Mouse (Mus musculus): ENCODE data around the gene Oscp1. TPM values are rescaled to one million over a fixed set of nuclear protein-coding genes. Genes with fewer than 3 reads are reported as not detected.

The Oscp1 gene
- polyA plus RNA-seq, 1 experiment from 2014 or later, result 3.0 TPM

- peaks cover 25% of the 10 kb centered on the region for H3K4me1 ChIP-seq
- peaks cover 38% of the 10 kb centered on the region for H3K36me3 ChIP-seq
- no peaks in the 10 kb centered on the region for H3K9me3 ChIP-seq (replicated peaks)
- peak overlapping the region; percentile 95 for H3K4me2 ChIP-seq
- WGBS (ENCODE audit: insufficient replicate concordance), result 10% methylated on average over 19 of the region's 19 CpGs
- H3K9ac ChIP-seq, result peak overlapping the region; percentile 79
- peak overlapping the region; percentile 88 for H3K27ac ChIP-seq
- no peaks in the 10 kb centered on the region for H3K27me3 ChIP-seq (replicated peaks)
- peak; percentile 53 for ATAC-seq
- peak overlapping the region; percentile 82 for H3K4me3 ChIP-seq
These were observed 895 bp upstream of the Oscp1 start for GRCm38 (mm10) chr4:126057207-126058133.

- peak overlapping the region; percentile 95 for H3K4me2 ChIP-seq
- no peak for ATAC-seq
- H3K9ac ChIP-seq, result peak overlapping the region; percentile 65
- H3K9me3 ChIP-seq (replicated peaks), result no peaks in the 10 kb centered on the region
- no peaks in the 10 kb centered on the region for H3K27me3 ChIP-seq (replicated peaks)
- peaks cover 23% of the 10 kb centered on the region for H3K36me3 ChIP-seq
- peak overlapping the region; percentile 82 for H3K4me3 ChIP-seq
- H3K4me1 ChIP-seq, result peaks cover 25% of the 10 kb centered on the region
- WGBS (ENCODE audit: insufficient replicate concordance), result 36% methylated on average over 9 of the region's 9 CpGs
- no peak overlapping the region for H3K27ac ChIP-seq
These were observed 615 bp downstream of the Oscp1 start for GRCm38 (mm10) chr4:126058997-126059362.

- no peak overlapping the region for H3K27ac ChIP-seq
- H3K36me3 ChIP-seq, result no peaks in the 10 kb centered on the region
- H3K4me3 ChIP-seq, result no peak overlapping the region
- no peak overlapping the region for H3K9ac ChIP-seq
- no peaks in the 10 kb centered on the region for H3K27me3 ChIP-seq (replicated peaks)
- H3K4me2 ChIP-seq, result no peak overlapping the region
- ATAC-seq, result no peak
- 23% methylated on average over 1 of the region's 1 CpGs for WGBS (ENCODE audit: insufficient replicate concordance)
- peaks cover 11% of the 10 kb centered on the region for H3K4me1 ChIP-seq
- no peaks in the 10 kb centered on the region for H3K9me3 ChIP-seq (replicated peaks)
These were observed 4.5 kb downstream of the Oscp1 start for GRCm38 (mm10) chr4:126062856-126063255.

GRCm38 (mm10) chr4:126065241-126065640, 6.9 kb downstream of the Oscp1 start:
- Histone ChIP-seq H3K27me3 (replicated peaks) (no peaks in the 10 kb centered on the region), H3K9me3 (replicated peaks) (no peaks in the 10 kb centered on the region), H3K4me2 (no peak overlapping the region), H3K9ac (no peak overlapping the region), H3K4me1 (no peaks in the 10 kb centered on the region), H3K36me3 (no peaks in the 10 kb centered on the region), H3K4me3 (no peak overlapping the region), H3K27ac (no peak overlapping the region)
- WGBS (ENCODE audit: insufficient replicate concordance), result 63% methylated on average over 7 of the region's 7 CpGs
- no peak for ATAC-seq

- Histone ChIP-seq H3K9me3 (replicated peaks) (no peaks in the 10 kb centered on the region), H3K4me3 (no peak overlapping the region), H3K4me1 (no peaks in the 10 kb centered on the region), H3K27me3 (replicated peaks) (no peaks in the 10 kb centered on the region), H3K27ac (no peak overlapping the region), H3K36me3 (no peaks in the 10 kb centered on the region), H3K9ac (no peak overlapping the region), H3K4me2 (no peak overlapping the region)
- ATAC-seq, result no peak
- WGBS (ENCODE audit: insufficient replicate concordance), result 59% methylated on average over 15 of the region's 15 CpGs
These were observed 9.2 kb downstream of the Oscp1 start for GRCm38 (mm10) chr4:126067401-126068077.

- Histone ChIP-seq H3K9me3 (replicated peaks) (no peaks in the 10 kb centered on the region), H3K36me3 (no peaks in the 10 kb centered on the region), H3K4me2 (no peak overlapping the region), H3K9ac (no peak overlapping the region), H3K4me1 (no peaks in the 10 kb centered on the region), H3K27me3 (replicated peaks) (no peaks in the 10 kb centered on the region), H3K27ac (no peak overlapping the region), H3K4me3 (no peak overlapping the region)
- ATAC-seq, result no peak
- WGBS (ENCODE audit: insufficient replicate concordance), result 61% methylated on average over 6 of the region's 6 CpGs
These were observed 10.5 kb downstream of the Oscp1 start for GRCm38 (mm10) chr4:126068842-126069241.

GRCm38 (mm10) chr4:126077833-126078232, 19.5 kb downstream of the Oscp1 start:
- H3K27me3 ChIP-seq (replicated peaks), result no peaks in the 10 kb centered on the region
- peaks cover 5% of the 10 kb centered on the region for H3K4me1 ChIP-seq
- no peak overlapping the region for H3K4me2 ChIP-seq
- H3K4me3 ChIP-seq, result no peak overlapping the region
- no peaks in the 10 kb centered on the region for H3K36me3 ChIP-seq
- H3K9ac ChIP-seq, result no peak overlapping the region
- no peak overlapping the region for H3K27ac ChIP-seq
- WGBS (ENCODE audit: insufficient replicate concordance), result 70% methylated on average over 6 of the region's 6 CpGs
- no peak for ATAC-seq
- H3K9me3 ChIP-seq (replicated peaks), result no peaks in the 10 kb centered on the region

GRCm38 (mm10) chr4:126079266-126079665, 20.9 kb downstream of the Oscp1 start:
- H3K36me3 ChIP-seq, result no peaks in the 10 kb centered on the region
- peaks cover 14% of the 10 kb centered on the region for H3K4me1 ChIP-seq
- H3K9me3 ChIP-seq (replicated peaks), result no peaks in the 10 kb centered on the region
- H3K4me2 ChIP-seq, result no peak overlapping the region
- ATAC-seq, result no peak
- H3K9ac ChIP-seq, result no peak overlapping the region
- no peak overlapping the region for H3K27ac ChIP-seq
- H3K4me3 ChIP-seq, result no peak overlapping the region
- H3K27me3 ChIP-seq (replicated peaks), result no peaks in the 10 kb centered on the region
- WGBS (ENCODE audit: insufficient replicate concordance), result 58% methylated on average over 4 of the region's 4 CpGs

GRCm38 (mm10) chr4:126081601-126082000, 23.2 kb downstream of the Oscp1 start:
- no peak overlapping the region for H3K9ac ChIP-seq
- H3K4me2 ChIP-seq, result no peak overlapping the region
- H3K27me3 ChIP-seq (replicated peaks), result no peaks in the 10 kb centered on the region
- ATAC-seq, result no peak
- H3K36me3 ChIP-seq, result no peaks in the 10 kb centered on the region
- H3K27ac ChIP-seq, result no peak overlapping the region
- no peaks in the 10 kb centered on the region for H3K9me3 ChIP-seq (replicated peaks)
- H3K4me3 ChIP-seq, result no peak overlapping the region
- peaks cover 14% of the 10 kb centered on the region for H3K4me1 ChIP-seq
- WGBS (ENCODE audit: insufficient replicate concordance), result 79% methylated on average over 1 of the region's 1 CpGs

GRCm38 (mm10) chr4:126083021-126083420, 24.7 kb downstream of the Oscp1 start:
- ATAC-seq, result no peak

GRCm38 (mm10) chr4:126084382-126084781, 26.0 kb downstream of the Oscp1 start:
- no peak overlapping the region for H3K27ac ChIP-seq
- no peak overlapping the region for H3K9ac ChIP-seq
- H3K36me3 ChIP-seq, result no peaks in the 10 kb centered on the region
- no peak overlapping the region for H3K4me3 ChIP-seq
- no peak overlapping the region for H3K4me2 ChIP-seq
- 68% methylated on average over 8 of the region's 8 CpGs for WGBS (ENCODE audit: insufficient replicate concordance)
- ATAC-seq, result no peak
- H3K27me3 ChIP-seq (replicated peaks), result no peaks in the 10 kb centered on the region
- no peaks in the 10 kb centered on the region for H3K9me3 ChIP-seq (replicated peaks)
- H3K4me1 ChIP-seq, result peaks cover 23% of the 10 kb centered on the region

More at GRCm38 (mm10) chr4:126083021-126083420, 24.7 kb downstream of the Oscp1 start:
- H3K4me1 ChIP-seq, result peaks cover 23% of the 10 kb centered on the region
- no peaks in the 10 kb centered on the region for H3K9me3 ChIP-seq (replicated peaks)
- H3K27ac ChIP-seq, result no peak overlapping the region
- H3K4me3 ChIP-seq, result no peak overlapping the region
- H3K4me2 ChIP-seq, result no peak overlapping the region
- H3K36me3 ChIP-seq, result no peaks in the 10 kb centered on the region
- no peak overlapping the region for H3K9ac ChIP-seq
- WGBS (ENCODE audit: insufficient replicate concordance), result 41% methylated on average over 9 of the region's 9 CpGs
- H3K27me3 ChIP-seq (replicated peaks), result no peaks in the 10 kb centered on the region

- 21% methylated on average over 7 of the region's 7 CpGs for WGBS (ENCODE audit: insufficient replicate concordance)
- Histone ChIP-seq H3K4me3 (no peak overlapping the region), H3K9me3 (replicated peaks) (no peaks in the 10 kb centered on the region), H3K27ac (no peak overlapping the region), H3K4me2 (no peak overlapping the region), H3K27me3 (replicated peaks) (no peaks in the 10 kb centered on the region), H3K36me3 (no peaks in the 10 kb centered on the region), H3K9ac (no peak overlapping the region), H3K4me1 (peaks cover 32% of the 10 kb centered on the region)
- peak; percentile 73 for ATAC-seq
These were observed 27.7 kb downstream of the Oscp1 start for GRCm38 (mm10) chr4:126085996-126086576.

All from liver, embryonic 12.5 days (tissue).